Mouse (Mus musculus) small intestine, adult 2 months (tissue): Measurements from ENCODE around the gene Ywhab. TPM values are rescaled to one million over a fixed set of nuclear protein-coding genes. Genes with fewer than 3 reads are reported as not detected.

Experiments used
- H3K27ac ChIP-seq: fragments of 200-500 bp; 2 replicates; pipeline ENCODE4 v1.5.1; 2012; ENCODE audit warnings: low read depth, low read length, control low read depth, inconsistent platforms; ENCODE audit not compliant: insufficient read depth
- H3K27me3 ChIP-seq: fragments of 200-500 bp; 2 replicates; pipeline ENCODE4 v1.6.1; 2012; ENCODE audit warnings: mild to moderate bottlenecking, moderate library complexity, low read length, inconsistent platforms; ENCODE audit not compliant: control insufficient read depth, insufficient read depth
- H3K36me3 ChIP-seq: fragments of 200-500 bp; 2 replicates; pipeline ENCODE4 v1.6.1; 2012; ENCODE audit warnings: mild to moderate bottlenecking, low read length, control low read depth, inconsistent platforms; ENCODE audit not compliant: control insufficient read depth, insufficient read depth
- H3K4me1 ChIP-seq: fragments of 200-500 bp; 2 replicates; pipeline ENCODE4 v1.6.1; 2012; ENCODE audit warnings: low read length, inconsistent platforms, mixed read lengths; ENCODE audit not compliant: control insufficient read depth, insufficient read depth, insufficient read length
- H3K4me3 ChIP-seq: fragments of 200-500 bp; 2 replicates; pipeline ENCODE4 v1.5.1; 2012; ENCODE audit warnings: low read depth, mild to moderate bottlenecking, control low read depth, inconsistent platforms, low read length, moderate library complexity
- CTCF ChIP-seq: fragments of 200-500 bp; IDR thresholded peaks from 2 replicates; pipeline ENCODE4 v1.5.1; 2012; ENCODE audit warnings: low read depth, mild to moderate bottlenecking, control low read depth, inconsistent platforms, low read length, moderate library complexity, mixed read lengths; ENCODE audit not compliant: insufficient replicate concordance, insufficient read length; ENCODE audit errors: extremely low read depth
- POLR2A ChIP-seq: fragments of 200-500 bp; IDR thresholded peaks from 2 replicates; pipeline ENCODE4 v1.6.1; 2012; ENCODE audit warnings: low read depth, mild to moderate bottlenecking, control low read depth, inconsistent platforms, low read length, moderate library complexity
- WGBS: fragments of 180-500 bp; shearing (Covaris S2); methylation state at CpG from one replicate; pipeline ENCODE4 v1.1.7; 2018; 5-methylcytosine and 5-hydroxymethylcytosine counted together
- polyA plus RNA-seq: library from polyadenylated mRNA; depleted of rRNA; stranded (reverse); fragments of >200 nt; gene quantifications from 2 replicates; pipeline ENCODE4 v1.2.3, GENCODE M21; 2012

Gene Ywhab
- polyA plus RNA-seq, 1 experiment = 25.8 TPM

DNA sequence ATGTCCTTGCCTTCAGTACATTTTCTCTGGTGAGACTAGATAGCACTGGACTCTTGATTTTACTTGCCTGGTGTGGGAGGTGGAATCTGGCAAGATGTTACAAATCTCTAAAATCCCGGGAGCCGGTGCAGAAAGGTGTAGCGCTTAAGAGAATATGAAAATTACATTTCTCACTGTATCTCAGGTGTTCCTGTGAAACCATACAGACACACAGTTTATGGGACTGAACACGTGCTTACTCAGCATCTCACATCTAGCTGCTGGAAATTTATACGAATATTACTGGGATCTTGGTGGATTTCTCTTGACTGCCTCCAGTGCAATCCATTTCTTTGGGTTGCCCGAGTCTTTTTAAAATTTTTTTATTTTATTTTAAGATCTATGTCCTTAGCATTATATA, 1.5 kb downstream of the Ywhab start:
- TF ChIP-seq CTCF (no peak), POLR2A (no peak)
- WGBS = 39% methylated on average over 6 of the region's 6 CpGs
- H3K27me3 ChIP-seq = no peaks in the 10 kb centered on the region
- H3K4me3 ChIP-seq = peak overlapping the region; percentile 43
- peaks cover 3% of the 10 kb centered on the region; the same call in 1 of the 2 replicates for H3K4me1 ChIP-seq
- H3K36me3 ChIP-seq = peaks cover 3% of the 10 kb centered on the region; the same call in 1 of the 2 replicates
- no peak overlapping the region for H3K27ac ChIP-seq

- Histone ChIP-seq H3K27ac (no peak overlapping the region), H3K27me3 (no peaks in the 10 kb centered on the region), H3K4me3 (no peak overlapping the region), H3K36me3 (peaks cover 3% of the 10 kb centered on the region; the same call in 1 of the 2 replicates), H3K4me1 (peaks cover 3% of the 10 kb centered on the region; the same call in 1 of the 2 replicates)
- 55% methylated on average over 5 of the region's 5 CpGs for WGBS
- no peak for TF ChIP-seq CTCF
- no peak for TF ChIP-seq POLR2A
Observed at GRCm38 (mm10) chr2:163996899-163997298, 2.1 kb downstream of the Ywhab start.

DNA sequence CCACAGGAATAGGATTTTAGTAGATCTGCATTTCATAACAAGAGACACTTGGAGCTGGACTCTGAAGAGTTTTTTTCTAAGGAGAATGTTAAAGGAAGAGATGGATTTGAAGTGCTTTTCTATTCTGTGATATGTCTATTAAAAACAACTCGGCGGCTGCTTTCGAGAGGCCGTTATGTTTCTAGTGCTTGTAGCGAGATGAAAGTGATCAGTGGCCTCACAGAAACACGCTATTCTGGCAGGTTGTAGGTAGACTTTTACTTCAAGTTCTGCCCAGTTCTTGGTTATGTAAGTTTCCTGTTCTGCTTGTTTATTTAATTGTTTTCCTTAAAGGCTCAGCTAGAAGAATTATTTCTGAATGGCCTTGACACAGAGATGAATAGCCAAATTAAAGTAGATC, 4.2 kb downstream of the Ywhab start:
- TF ChIP-seq POLR2A = no peak
- no peak for TF ChIP-seq CTCF
- Histone ChIP-seq H3K36me3 (peaks cover 3% of the 10 kb centered on the region; the same call in 1 of the 2 replicates), H3K27ac (no peak overlapping the region), H3K27me3 (no peaks in the 10 kb centered on the region), H3K4me3 (no peak overlapping the region), H3K4me1 (peaks cover 3% of the 10 kb centered on the region; the same call in 1 of the 2 replicates)
- WGBS = 73% methylated on average over 6 of the region's 6 CpGs

DNA sequence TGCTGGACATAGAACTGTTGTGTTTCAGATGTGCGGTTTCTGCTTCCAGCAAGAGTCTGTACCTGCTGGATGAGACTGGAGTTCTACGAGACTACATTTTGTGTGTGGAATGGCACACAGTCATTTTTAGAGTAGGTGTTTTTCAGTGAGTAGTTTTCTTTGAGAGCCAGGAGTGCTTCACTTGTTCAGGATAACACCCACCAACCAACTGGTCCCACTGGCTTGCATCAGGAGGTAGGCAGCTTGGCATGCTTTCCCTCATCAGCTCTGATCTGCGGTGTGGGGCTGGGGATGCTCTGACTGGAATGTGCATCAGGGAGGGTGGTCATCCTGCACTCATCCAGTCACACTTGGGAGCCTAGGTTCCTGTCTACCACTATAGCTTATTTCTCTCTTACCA, 7.9 kb downstream of the Ywhab start:
- no peaks in the 10 kb centered on the region for H3K27me3 ChIP-seq
- peaks cover 3% of the 10 kb centered on the region; the same call in 1 of the 2 replicates for H3K36me3 ChIP-seq
- H3K4me1 ChIP-seq = peaks cover 10% of the 10 kb centered on the region
- no peak for TF ChIP-seq CTCF
- no peak for TF ChIP-seq POLR2A
- no peak overlapping the region for H3K27ac ChIP-seq
- 93% methylated on average over 3 of the region's 3 CpGs for WGBS
- no peak overlapping the region for H3K4me3 ChIP-seq

- Histone ChIP-seq H3K27me3 (no peaks in the 10 kb centered on the region), H3K36me3 (no peaks in the 10 kb centered on the region), H3K4me1 (peaks cover 21% of the 10 kb centered on the region), H3K4me3 (no peak overlapping the region), H3K27ac (no peak overlapping the region)
- TF ChIP-seq CTCF = no peak
- TF ChIP-seq POLR2A = no peak
- WGBS = 72% methylated on average over 5 of the region's 5 CpGs
Observed at GRCm38 (mm10) chr2:164004503-164004902, 9.7 kb downstream of the Ywhab start.

GRCm38 (mm10) chr2:164006932-164007331, 12.2 kb downstream of the Ywhab start:
- no peak for TF ChIP-seq POLR2A
- TF ChIP-seq CTCF = no peak
- Histone ChIP-seq H3K4me3 (peak overlapping the region; percentile 51), H3K27ac (0 out of 2 replicates have a peak overlapping the region, but pooled peaks have one; percentile 62), H3K27me3 (no peaks in the 10 kb centered on the region), H3K36me3 (peaks cover 7% of the 10 kb centered on the region), H3K4me1 (peaks cover 28% of the 10 kb centered on the region)
- 22% methylated on average over 10 of the region's 10 CpGs for WGBS

DNA sequence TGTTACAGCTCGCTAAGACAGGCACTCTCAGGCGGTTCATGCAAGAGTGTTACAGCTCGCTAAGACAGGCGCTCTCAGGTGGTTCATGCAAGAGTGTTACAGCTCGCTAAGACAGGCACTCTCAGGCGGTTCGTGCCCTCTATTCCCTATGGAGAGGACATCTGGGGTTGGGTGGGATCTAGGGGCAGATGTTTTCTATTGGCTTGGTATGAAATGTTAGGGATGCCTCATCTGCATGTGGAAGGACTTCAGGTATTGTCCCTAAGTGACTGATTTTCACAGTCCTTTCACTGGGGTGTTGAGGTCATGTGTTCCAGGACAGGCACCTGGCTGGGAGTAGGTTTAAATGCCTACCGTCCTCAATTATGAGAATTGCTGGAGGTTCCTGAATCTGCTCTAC, 12.8 kb downstream of the Ywhab start:
- Histone ChIP-seq H3K27ac (no peak overlapping the region), H3K36me3 (peaks cover 13% of the 10 kb centered on the region), H3K4me3 (peak overlapping the region; percentile 28), H3K27me3 (no peaks in the 10 kb centered on the region), H3K4me1 (peaks cover 31% of the 10 kb centered on the region)
- WGBS = 54% methylated on average over 8 of the region's 8 CpGs
- TF ChIP-seq POLR2A (no peak), CTCF (no peak)
